8 mouse cellular contexts compared by ENCODE assay signal in the genomic region with DNA sequence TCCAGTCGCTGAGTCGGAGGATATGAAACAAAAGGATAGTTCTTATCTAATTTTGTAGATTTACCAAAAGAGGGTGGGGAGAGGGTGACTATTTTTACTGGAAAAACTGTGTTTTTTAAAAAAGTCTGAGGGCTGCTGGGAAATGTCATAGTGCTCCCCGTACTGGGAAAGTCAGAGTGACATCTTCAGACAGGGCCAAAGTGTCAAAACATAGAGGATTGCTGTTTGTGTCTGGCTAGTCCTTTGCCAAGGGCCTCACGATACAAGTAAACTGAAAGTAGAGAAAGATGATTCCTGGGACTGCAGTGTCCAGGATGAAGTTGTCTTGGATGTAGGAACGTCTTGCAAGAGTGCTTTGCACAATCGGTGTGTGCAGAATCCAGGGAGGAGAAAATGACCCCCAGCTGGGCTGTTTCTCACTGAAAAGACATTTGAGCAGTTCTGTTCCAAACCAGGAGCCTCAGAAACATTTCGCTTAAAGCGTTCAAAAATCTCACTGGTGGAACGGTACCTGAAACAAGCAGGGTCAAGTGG. TPM values are rescaled to one million over a fixed set of nuclear protein-coding genes. Genes with fewer than 3 reads are reported as not detected.
DNase-seq lines count a peak whose midpoint lies in the region; ATAC-seq and TF ChIP-seq lines count a peak whose summit lies in the region.

No protein-coding gene starts in this region.

- no peak overlapping the region for H3K9ac ChIP-seq in forebrain, embryonic 11.5 days (ENCODE audit: low read length)
- peak overlapping the region; percentile 87 for H3K9ac ChIP-seq in liver, embryonic 13.5 days

- peaks cover 21% of the 10 kb centered on the region for H3K27me3 ChIP-seq in forebrain, embryonic 11.5 days (ENCODE audit: control insufficient read depth, insufficient read depth, low read length)
- H3K27me3 ChIP-seq in liver, embryonic 13.5 days, result peaks cover 16% of the 10 kb centered on the region

- no peaks in the 10 kb centered on the region for H3K9me3 ChIP-seq in forebrain, embryonic 11.5 days (ENCODE audit: control insufficient read depth, low read length)
- H3K9me3 ChIP-seq in liver, embryonic 13.5 days (replicated peaks), result no peaks in the 10 kb centered on the region

- no peak for TF ChIP-seq CTCF in layer of hippocampus, adult 2 months (conservative IDR thresholded peaks at IDR 0.05)

- no peaks in the 10 kb centered on the region for H3K36me3 ChIP-seq in forebrain, embryonic 11.5 days (ENCODE audit: control insufficient read depth, insufficient read depth, low read length)
- H3K36me3 ChIP-seq in liver, embryonic 13.5 days, result no peaks in the 10 kb centered on the region

- DNase-seq in layer of hippocampus, adult 2 months (ENCODE audit: low spot score in 2 of 2), result no peak
- DNase-seq in layer of hippocampus, postnatal 25 days (ENCODE audit: extremely low spot score in 1 of 2, low spot score in 1 of 2), result no peak
- DNase-seq in MN1 (ENCODE audit: low spot score), result peak; percentile 18
- DNase-seq in forebrain, embryonic 11.5 days (ENCODE audit: low spot score), result peak; percentile 43
- no peak for DNase-seq in liver, embryonic 13.5 days
- DNase-seq in layer of hippocampus, adult 11-12 months (ENCODE audit: low spot score), result no peak
- no peak for DNase-seq in lung, postnatal 36 days

- H3K4me3 ChIP-seq in layer of hippocampus, adult 2 months, result peak overlapping the region; percentile 63; the same call in 1 of the 2 replicates
- no peak overlapping the region for H3K4me3 ChIP-seq in forebrain, embryonic 11.5 days (ENCODE audit: low read depth, low read length)
- peak overlapping the region; percentile 83 for H3K4me3 ChIP-seq in liver, embryonic 13.5 days (replicated peaks)

- WGBS in forebrain, embryonic 11.5 days, result 56% methylated on average over 9 of the region's 9 CpGs
- 32% methylated on average over 9 of the region's 9 CpGs for WGBS in liver, embryonic 13.5 days (ENCODE audit: insufficient replicate concordance)

- H3K4me1 ChIP-seq in forebrain, embryonic 11.5 days (replicated peaks; ENCODE audit: control insufficient read depth, insufficient read depth, low read length), result peaks cover 8% of the 10 kb centered on the region; the same call in 1 of the 2 replicates
- peaks cover 55% of the 10 kb centered on the region for H3K4me1 ChIP-seq in liver, embryonic 13.5 days (replicated peaks)

- no peak overlapping the region for H3K4me2 ChIP-seq in forebrain, embryonic 11.5 days (ENCODE audit: low read depth, low read length, severe bottlenecking)
- peak overlapping the region; percentile 99 for H3K4me2 ChIP-seq in liver, embryonic 13.5 days

- ATAC-seq in forebrain, embryonic 11.5 days (replicated peaks; ENCODE audit: low FRiP score), result no peak
- no peak for ATAC-seq in liver, embryonic 13.5 days (ENCODE audit: low read depth)
- no peak for ATAC-seq in CD4-positive, CD25-positive, alpha-beta regulatory T cell, adult 4 months

- no peak overlapping the region for H3K27ac ChIP-seq in layer of hippocampus, adult 2 months
- H3K27ac ChIP-seq in forebrain, embryonic 11.5 days (ENCODE audit: low read depth, low read length), result no peak overlapping the region
- peak overlapping the region; percentile 25; the same call in 1 of the 2 replicates for H3K27ac ChIP-seq in liver, embryonic 13.5 days

RNA-seq across cellular contexts. Expression of gene Il17ra, which starts 1.4 kb away (rescaled TPM):
- total RNA-seq in layer of hippocampus, adult 2 months (2021), result 1 to 10 TPM; 6.7 to 8.1 TPM
- 1 to 10 TPM; 4.1 to 7.2 TPM for total RNA-seq in layer of hippocampus, postnatal 25 days (2021)
- polyA plus RNA-seq in forebrain, embryonic 11.5 days (2014; fragmentation: Nextera tagmentation; extraction: Ambion mirVana), result 2.6 and 3.6 TPM in 2 replicates
- polyA plus RNA-seq in liver, embryonic 13.5 days (2015; fragmentation: Nextera tagmentation; extraction: Ambion mirVana), result 9.3 and 10.8 TPM in 2 replicates
- 10 to 100 TPM; 18.8 to 20.3 TPM for polyA plus RNA-seq in CD4-positive, CD25-positive, alpha-beta regulatory T cell, adult 4 months (2017; shearing (Covaris generic))

RNA-seq across cellular contexts. Expression of gene Tmem121b, which starts 29.1 kb away (rescaled TPM):
- total RNA-seq in layer of hippocampus, adult 2 months (2021), result 10 to 100 TPM; 38.2 to 38.6 TPM
- total RNA-seq in layer of hippocampus, postnatal 25 days (2021), result 10 to 100 TPM; 44.8 to 45.3 TPM
- polyA plus RNA-seq in forebrain, embryonic 11.5 days (2014; fragmentation: Nextera tagmentation; extraction: Ambion mirVana), result 1.1 and 1.4 TPM in 2 replicates
- not detected in 2 replicates for polyA plus RNA-seq in liver, embryonic 13.5 days (2015; fragmentation: Nextera tagmentation; extraction: Ambion mirVana)
- polyA plus RNA-seq in CD4-positive, CD25-positive, alpha-beta regulatory T cell, adult 4 months (2017; shearing (Covaris generic)), result under 1 TPM; 0.61 to 0.63 TPM

Comparison
In these comparisons a context has a peak if more than half of its experiments do, and no peak if none do; other contexts are left out.
1. DNase-seq: peak in MN1 (single experiment) and forebrain, embryonic 11.5 days (single experiment); none in layer of hippocampus, adult 2 months (0 of 2), layer of hippocampus, postnatal 25 days (0 of 2), liver, embryonic 13.5 days (single experiment), layer of hippocampus, adult 11-12 months (single experiment) and lung, postnatal 36 days (single experiment).